Mouse (Mus musculus): ENCODE measurements around the gene Prr15. TPM values are rescaled to one million over a fixed set of nuclear protein-coding genes. Genes with fewer than 3 reads are reported as not detected.

Prr15 gene
- polyA plus RNA-seq, 1 experiment from 2014 or later = 3.1 TPM

- ATAC-seq = no peak
- no peaks in the 10 kb centered on the region for H3K9me3 ChIP-seq (replicated peaks; ENCODE audit: control insufficient read depth, low read length)
- 0 out of 2 replicates have a peak, but pooled peaks cover under 1% of the 10 kb centered on the region for H3K27me3 ChIP-seq (replicated peaks; ENCODE audit: control insufficient read depth, insufficient read depth, low read length)
- H3K4me1 ChIP-seq (ENCODE audit: control insufficient read depth, insufficient read depth, low read length) = peaks cover 24% of the 10 kb centered on the region
- H3K4me2 ChIP-seq (ENCODE audit: low read length) = no peak overlapping the region
- H3K9ac ChIP-seq (ENCODE audit: low read length) = no peak overlapping the region
- DNase-seq (ENCODE audit: low spot score) = no peak
- H3K27ac ChIP-seq (ENCODE audit: low read depth, low read length) = no peak overlapping the region
- H3K4me3 ChIP-seq (ENCODE audit: low read depth, low read length) = no peak overlapping the region
- 28% methylated on average over 9 of the region's 9 CpGs for WGBS
- H3K36me3 ChIP-seq (ENCODE audit: control insufficient read depth, insufficient read depth, low read length) = no peaks in the 10 kb centered on the region
These were observed 8.2 kb downstream of the Prr15 start for GRCm38 (mm10) chr6:54333652-54334396.

DNA sequence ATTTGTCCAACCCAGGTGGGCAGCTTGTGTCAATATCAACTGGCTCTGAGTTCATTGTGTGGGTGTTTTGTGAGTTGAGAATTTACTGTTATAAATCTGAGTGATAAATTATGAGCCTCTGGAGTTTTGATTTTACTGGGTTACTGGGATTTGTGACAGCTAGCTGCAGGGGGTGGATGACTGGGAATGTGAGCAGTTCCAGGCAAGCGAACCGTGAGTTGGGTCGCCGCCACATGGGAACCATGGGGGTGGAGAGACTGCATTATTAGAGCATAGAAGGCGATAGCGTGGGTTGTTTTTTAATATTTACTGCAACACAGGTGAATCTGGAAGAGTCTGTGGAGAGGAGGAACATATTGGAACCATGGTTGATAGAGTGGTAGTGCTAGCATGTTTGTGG lies 11.7 kb downstream of the Prr15 start:
- no peak for DNase-seq (ENCODE audit: low spot score)
- H3K27ac ChIP-seq (ENCODE audit: low read depth, low read length) = no peak overlapping the region
- no peaks in the 10 kb centered on the region for H3K27me3 ChIP-seq (replicated peaks; ENCODE audit: control insufficient read depth, insufficient read depth, low read length)
- WGBS = 77% methylated on average over 6 of the region's 6 CpGs
- no peak for ATAC-seq
- H3K9me3 ChIP-seq (replicated peaks; ENCODE audit: control insufficient read depth, low read length) = no peaks in the 10 kb centered on the region
- H3K4me2 ChIP-seq (ENCODE audit: low read length) = no peak overlapping the region
- no peaks in the 10 kb centered on the region for H3K36me3 ChIP-seq (ENCODE audit: control insufficient read depth, insufficient read depth, low read length)
- H3K9ac ChIP-seq (ENCODE audit: low read length) = no peak overlapping the region
- H3K4me1 ChIP-seq (ENCODE audit: control insufficient read depth, insufficient read depth, low read length) = peaks cover 11% of the 10 kb centered on the region
- H3K4me3 ChIP-seq (ENCODE audit: low read depth, low read length) = no peak overlapping the region

DNA sequence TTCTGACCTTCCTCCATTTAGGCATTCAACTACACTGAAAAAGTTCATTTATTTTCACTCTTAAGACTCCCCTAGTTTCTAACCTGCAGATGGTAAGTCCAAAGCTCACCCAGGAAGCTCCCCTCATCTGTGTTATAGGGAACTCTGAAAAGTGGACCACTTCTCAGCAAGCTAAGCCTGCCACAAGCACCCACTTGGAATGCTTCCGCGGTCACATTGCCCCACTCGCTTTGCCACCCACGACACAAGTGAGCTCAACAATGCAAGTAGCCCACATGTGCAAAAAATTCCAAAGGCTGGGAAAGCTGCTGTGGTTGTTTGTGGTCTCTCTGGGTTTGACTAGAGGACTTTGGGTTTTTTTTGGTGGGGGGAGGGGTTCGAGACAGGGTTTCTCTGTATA lies 15.5 kb downstream of the Prr15 start:
- no peak overlapping the region for H3K9ac ChIP-seq (ENCODE audit: low read length)
- H3K4me3 ChIP-seq (ENCODE audit: low read depth, low read length) = no peak overlapping the region
- no peak overlapping the region for H3K27ac ChIP-seq (ENCODE audit: low read depth, low read length)
- H3K4me1 ChIP-seq (ENCODE audit: control insufficient read depth, insufficient read depth, low read length) = no peaks in the 10 kb centered on the region
- H3K4me2 ChIP-seq (ENCODE audit: low read length) = no peak overlapping the region
- WGBS = 90% methylated on average over 5 of the region's 5 CpGs
- DNase-seq (ENCODE audit: low spot score) (no peak), ATAC-seq (no peak)
- no peaks in the 10 kb centered on the region for H3K36me3 ChIP-seq (ENCODE audit: control insufficient read depth, insufficient read depth, low read length)
- no peaks in the 10 kb centered on the region for H3K9me3 ChIP-seq (replicated peaks; ENCODE audit: control insufficient read depth, low read length)
- H3K27me3 ChIP-seq (replicated peaks; ENCODE audit: control insufficient read depth, insufficient read depth, low read length) = no peaks in the 10 kb centered on the region

DNA sequence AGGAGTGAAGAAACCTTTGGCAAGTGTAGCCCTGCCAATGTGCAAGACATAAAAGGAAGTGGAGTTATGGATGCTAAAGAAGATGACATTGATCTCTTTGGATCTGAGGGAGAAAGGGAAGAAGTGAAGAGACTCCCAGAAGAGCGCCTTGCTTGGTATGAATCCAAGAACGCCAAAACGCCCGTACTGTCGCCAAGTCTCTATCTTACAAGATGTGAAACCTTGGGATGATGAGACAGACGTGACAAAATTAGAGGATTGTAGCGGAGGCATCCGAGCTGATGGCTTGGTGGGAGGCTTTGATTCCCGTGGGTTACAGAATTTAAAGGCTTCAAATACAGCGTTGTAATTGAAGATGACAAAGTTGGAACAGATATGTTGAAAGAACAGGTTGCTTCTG lies 16.6 kb downstream of the Prr15 start:
- Histone ChIP-seq H3K27me3 (replicated peaks; ENCODE audit: control insufficient read depth, insufficient read depth, low read length) (no peaks in the 10 kb centered on the region), H3K4me1 (ENCODE audit: control insufficient read depth, insufficient read depth, low read length) (no peaks in the 10 kb centered on the region), H3K36me3 (ENCODE audit: control insufficient read depth, insufficient read depth, low read length) (no peaks in the 10 kb centered on the region), H3K27ac (ENCODE audit: low read depth, low read length) (no peak overlapping the region), H3K9ac (ENCODE audit: low read length) (no peak overlapping the region), H3K9me3 (replicated peaks; ENCODE audit: control insufficient read depth, low read length) (no peaks in the 10 kb centered on the region), H3K4me2 (ENCODE audit: low read length) (no peak overlapping the region), H3K4me3 (ENCODE audit: low read depth, low read length) (no peak overlapping the region)
- ATAC-seq (no peak), DNase-seq (ENCODE audit: low spot score) (peak; percentile 44)
- 88% methylated on average over 10 of the region's 10 CpGs for WGBS

GRCm38 (mm10) chr6:54351860-54352259 lies 26.2 kb downstream of the Prr15 start:
- no peak overlapping the region for H3K9ac ChIP-seq (ENCODE audit: low read length)
- WGBS = 85% methylated on average over 5 of the region's 5 CpGs
- H3K4me1 ChIP-seq (ENCODE audit: control insufficient read depth, insufficient read depth, low read length) = no peaks in the 10 kb centered on the region
- H3K9me3 ChIP-seq (replicated peaks; ENCODE audit: control insufficient read depth, low read length) = no peaks in the 10 kb centered on the region
- DNase-seq (ENCODE audit: low spot score) = no peak
- no peaks in the 10 kb centered on the region for H3K36me3 ChIP-seq (ENCODE audit: control insufficient read depth, insufficient read depth, low read length)
- no peak for ATAC-seq
- no peaks in the 10 kb centered on the region for H3K27me3 ChIP-seq (replicated peaks; ENCODE audit: control insufficient read depth, insufficient read depth, low read length)
- H3K4me3 ChIP-seq (ENCODE audit: low read depth, low read length) = no peak overlapping the region
- no peak overlapping the region for H3K27ac ChIP-seq (ENCODE audit: low read depth, low read length)
- no peak overlapping the region for H3K4me2 ChIP-seq (ENCODE audit: low read length)

DNA sequence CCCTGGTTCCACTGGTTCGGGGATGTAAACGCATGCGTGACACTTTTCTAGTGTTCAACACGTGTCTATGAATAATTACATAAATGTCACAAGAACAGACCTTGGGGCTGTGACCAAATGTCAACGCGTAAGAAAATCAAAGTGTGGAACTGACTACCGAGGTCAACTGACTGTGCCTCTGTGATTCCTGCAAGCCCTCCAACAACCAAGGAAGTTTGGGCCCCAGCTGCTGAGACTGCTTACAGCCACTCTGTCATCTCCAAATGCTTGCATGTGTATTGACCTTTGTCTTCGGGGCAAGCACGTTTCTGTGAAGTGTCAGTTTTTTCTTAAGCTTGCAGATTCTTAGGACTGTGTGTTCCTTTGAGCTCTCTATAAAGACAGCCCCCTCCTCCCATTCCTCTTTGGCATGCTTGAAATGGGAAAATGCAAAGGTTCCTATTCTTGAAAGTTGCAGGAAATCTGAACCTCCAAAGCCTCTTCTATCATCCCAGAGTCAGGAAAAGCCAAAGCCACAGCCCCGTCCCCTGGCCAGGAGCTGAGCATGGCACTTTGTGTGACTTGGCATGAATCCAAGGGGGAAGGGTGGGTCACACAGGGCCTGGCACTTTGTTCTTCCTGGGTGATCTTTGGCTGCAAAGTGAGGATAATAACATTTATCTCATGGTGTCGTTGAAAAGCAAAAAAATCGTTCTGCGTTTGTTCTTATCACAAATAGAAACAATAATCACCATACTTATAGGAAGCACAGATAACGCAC lies 27.5 kb downstream of the Prr15 start:
- DNase-seq (ENCODE audit: low spot score) (no peak), ATAC-seq (no peak)
- Histone ChIP-seq H3K4me1 (ENCODE audit: control insufficient read depth, insufficient read depth, low read length) (no peaks in the 10 kb centered on the region), H3K27me3 (replicated peaks; ENCODE audit: control insufficient read depth, insufficient read depth, low read length) (no peaks in the 10 kb centered on the region), H3K4me3 (ENCODE audit: low read depth, low read length) (no peak overlapping the region), H3K9ac (ENCODE audit: low read length) (no peak overlapping the region), H3K27ac (ENCODE audit: low read depth, low read length) (no peak overlapping the region), H3K9me3 (replicated peaks; ENCODE audit: control insufficient read depth, low read length) (no peaks in the 10 kb centered on the region), H3K36me3 (ENCODE audit: control insufficient read depth, insufficient read depth, low read length) (no peaks in the 10 kb centered on the region), H3K4me2 (ENCODE audit: low read length) (no peak overlapping the region)
- 71% methylated on average over 14 of the region's 14 CpGs for WGBS

DNA sequence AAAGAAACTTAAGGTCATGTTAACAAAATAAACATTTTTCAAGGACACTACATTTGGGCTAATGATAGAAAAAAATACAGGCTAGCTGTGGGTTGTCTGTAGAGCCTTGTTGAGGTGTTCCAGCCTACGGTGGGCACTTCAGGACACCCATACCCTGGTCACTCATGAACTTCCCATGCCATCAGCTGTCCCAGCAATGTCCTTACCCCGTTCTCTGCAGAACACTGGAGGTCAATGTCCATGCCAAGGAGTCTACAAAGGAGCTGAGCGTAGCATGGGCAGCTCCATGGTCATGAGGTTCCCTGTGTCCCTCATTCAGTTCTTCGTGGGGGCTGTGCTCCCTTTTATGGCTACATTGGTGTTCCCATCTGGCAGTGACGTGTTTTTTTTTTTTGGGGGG lies 28.1 kb downstream of the Prr15 start:
- DNase-seq (ENCODE audit: low spot score) = no peak

GRCm38 (mm10) chr6:54355626-54356025 lies 30.0 kb downstream of the Prr15 start:
- H3K9ac ChIP-seq (ENCODE audit: low read length) = no peak overlapping the region
- DNase-seq (ENCODE audit: low spot score) (no peak), ATAC-seq (no peak)
- WGBS = 83% methylated on average over 6 of the region's 6 CpGs
- H3K27me3 ChIP-seq (replicated peaks; ENCODE audit: control insufficient read depth, insufficient read depth, low read length) = no peaks in the 10 kb centered on the region
- no peak overlapping the region for H3K4me2 ChIP-seq (ENCODE audit: low read length)
- no peak overlapping the region for H3K4me3 ChIP-seq (ENCODE audit: low read depth, low read length)
- no peaks in the 10 kb centered on the region for H3K4me1 ChIP-seq (ENCODE audit: control insufficient read depth, insufficient read depth, low read length)
- no peak overlapping the region for H3K27ac ChIP-seq (ENCODE audit: low read depth, low read length)
- H3K36me3 ChIP-seq (ENCODE audit: control insufficient read depth, insufficient read depth, low read length) = no peaks in the 10 kb centered on the region
- H3K9me3 ChIP-seq (replicated peaks; ENCODE audit: control insufficient read depth, low read length) = no peaks in the 10 kb centered on the region

More for the DNA sequence above, 28.1 kb downstream of the Prr15 start:
- H3K27me3 ChIP-seq (replicated peaks; ENCODE audit: control insufficient read depth, insufficient read depth, low read length) = no peaks in the 10 kb centered on the region
- no peaks in the 10 kb centered on the region for H3K4me1 ChIP-seq (ENCODE audit: control insufficient read depth, insufficient read depth, low read length)
- H3K36me3 ChIP-seq (ENCODE audit: control insufficient read depth, insufficient read depth, low read length) = no peaks in the 10 kb centered on the region
- no peaks in the 10 kb centered on the region for H3K9me3 ChIP-seq (replicated peaks; ENCODE audit: control insufficient read depth, low read length)
- 88% methylated on average over 5 of the region's 5 CpGs for WGBS
- H3K9ac ChIP-seq (ENCODE audit: low read length) = no peak overlapping the region
- H3K27ac ChIP-seq (ENCODE audit: low read depth, low read length) = no peak overlapping the region
- ATAC-seq = no peak
- no peak overlapping the region for H3K4me2 ChIP-seq (ENCODE audit: low read length)
- H3K4me3 ChIP-seq (ENCODE audit: low read depth, low read length) = no peak overlapping the region

Measured in forebrain, embryonic 14.5 days (tissue).